Mouse (Mus musculus) neural tube, embryonic 13.5 days (tissue): ENCODE results near the gene Acrv1. TPM values are rescaled to one million over a fixed set of nuclear protein-coding genes. Genes with fewer than 3 reads are reported as not detected.

Experiments
- polyA plus RNA-seq: library from polyadenylated mRNA; unstranded; fragments of >200 nt; fragmentation: Nextera tagmentation; extraction: Ambion mirVana; gene quantifications from 2 replicates; pipeline ENCODE4 v1.2.1, GENCODE M21; 2015

The Acrv1 gene
- polyA plus RNA-seq, 1 experiment from 2014 or later = not detected

Other genes starting within 250 kb of the Acrv1 start
- not detected in 2 replicates for gene Gm9513, start 217.6 kb upstream of the Acrv1 start, polyA plus RNA-seq
- not detected in 2 replicates for gene Gm5615, start 151.3 kb upstream of the Acrv1 start, polyA plus RNA-seq
- not detected in 2 replicates for gene Gm17689, start 110.6 kb upstream of the Acrv1 start, polyA plus RNA-seq
- gene A630095E13Rik, start 49.8 kb upstream of the Acrv1 start, polyA plus RNA-seq = not detected in 2 replicates
- 9.5 and 10.3 TPM in 2 replicates for gene Chek1, start 33.8 kb downstream of the Acrv1 start, polyA plus RNA-seq
- gene Stt3a, start 74.5 kb downstream of the Acrv1 start, polyA plus RNA-seq = 97.2 and 119 TPM in 2 replicates
- gene Ei24, start 104.2 kb downstream of the Acrv1 start, polyA plus RNA-seq = 126 and 127 TPM in 2 replicates
- gene Fez1, start 128.6 kb downstream of the Acrv1 start, polyA plus RNA-seq = 613 and 615 TPM in 2 replicates